Mouse (Mus musculus) heart, postnatal 4 days (tissue): ENCODE measurements at regions not wholly inside any gene's neighbourhood (a gene's known extent, or its start where the extent isn't known, plus 50 kb on each side); places are given as distances from the start of the nearest gene placed in this dataset.
"Not testable (repeated sequence)": the region's sequence is repeated elsewhere in the genome, so short reads cannot be mapped to it uniquely, and the experiment has no call there.

Source experiments
- DNase-seq: peaks from one replicate; pipeline ENCODE4 v3.0.0; 2021

GRCm38 (mm10) chr8:20812164-20812872, 80.2 kb upstream of the Defb33 start:
- DNase-seq, result peak; percentile 10

- DNase-seq, result peak; percentile 10
Measured at GRCm38 (mm10) chr8:20813493-20813892, 79.0 kb upstream of the Defb33 start.

GRCm38 (mm10) chr8:20822434-20822833, 70.0 kb upstream of the Defb33 start:
- peak; percentile 51 for DNase-seq

- DNase-seq, result peak; percentile 7
Measured at GRCm38 (mm10) chr8:20823219-20823618, 69.2 kb upstream of the Defb33 start.

GRCm38 (mm10) chr8:20839481-20839880, 53.0 kb upstream of the Defb33 start:
- DNase-seq, result not testable (repeated sequence)
